Mouse (Mus musculus) C2C12 (cell line): ENCODE data around the gene Mal.

ENCODE experiments used
- CEBPB ChIP-seq: IDR thresholded peaks from one replicate; pipeline ENCODE4 v1.6.1; 2011; ENCODE audit warnings: low read depth, mild to moderate bottlenecking, control low read depth, moderate library complexity
- CTCF ChIP-seq: IDR thresholded peaks from one replicate; pipeline ENCODE4 v1.5.1; 2011; ENCODE audit not compliant: control insufficient read depth, insufficient read depth, insufficient read length
- FOSL1 ChIP-seq: IDR thresholded peaks from one replicate; pipeline ENCODE4 v1.8.0; 2011; ENCODE audit warnings: mild to moderate bottlenecking, low read length; ENCODE audit not compliant: poor library complexity, insufficient read depth, severe bottlenecking
- MAX ChIP-seq: IDR thresholded peaks from one replicate; pipeline ENCODE4 v1.6.1; 2011; ENCODE audit warnings: mild to moderate bottlenecking, control low read depth
- MYOD1 ChIP-seq: IDR thresholded peaks from one replicate; pipeline ENCODE4 v1.6.1; 2011; ENCODE audit warnings: low read depth; ENCODE audit not compliant: control insufficient read depth, insufficient read length
- MYOG ChIP-seq: IDR thresholded peaks from one replicate; pipeline ENCODE4 v1.6.1; 2011; ENCODE audit not compliant: control insufficient read depth, insufficient read length; ENCODE audit errors: extremely low read depth
- USF1 ChIP-seq: IDR thresholded peaks from one replicate; pipeline ENCODE4 v1.6.1; 2011; ENCODE audit warnings: low read depth, mild to moderate bottlenecking, control low read depth, moderate library complexity

DNA sequence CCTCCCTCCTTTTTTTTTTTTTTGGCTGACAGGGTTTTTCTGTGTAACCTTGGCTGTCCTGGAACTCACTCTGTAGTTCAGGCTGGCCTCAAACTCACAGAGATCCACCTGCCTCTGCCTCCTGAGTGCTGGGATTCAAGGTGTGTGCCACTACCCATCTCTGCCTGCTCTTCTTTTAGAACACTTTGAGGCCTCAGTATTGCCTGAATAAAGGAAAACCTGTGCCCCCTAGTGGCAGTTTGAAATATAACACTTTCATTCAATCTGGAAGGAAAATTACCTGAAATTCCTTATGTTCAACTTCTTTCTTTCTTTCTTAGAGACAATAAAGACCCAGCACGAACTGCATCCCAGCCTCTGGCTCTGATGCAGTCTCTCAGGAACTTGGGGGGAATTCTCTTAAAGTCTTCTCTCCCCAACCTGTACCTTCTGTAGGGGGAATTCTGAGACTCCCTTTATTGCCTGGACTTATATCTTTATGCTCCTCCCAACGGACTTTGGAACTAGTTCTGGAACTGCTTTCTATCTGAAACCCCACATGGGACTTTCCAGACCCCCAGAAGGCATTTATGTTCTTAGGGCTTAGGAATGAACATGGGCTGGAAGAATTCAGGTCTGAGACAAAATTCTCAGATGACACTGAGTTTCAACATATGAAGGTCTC lies 11.5 kb upstream of the Mal start:
- TF ChIP-seq CTCF (no peak), MAX (no peak), MYOG (no peak), USF1 (no peak), MYOD1 (no peak), CEBPB (no peak), FOSL1 (no peak)
